Mouse (Mus musculus): ENCODE measurements around the gene Ppp1r12a.

Ppp1r12a gene

GRCm38 (mm10) chr10:108284977-108285376 lies 123.0 kb downstream of the Ppp1r12a start:
- in situ Hi-C loops (cut with MboI; ENCODE audit: unreplicated experiment in 2 of 2) = loop anchor here in 1 of 2 experiments (10.0 kb wide), 1 partner anchor 350 kb away; no protein-coding TSS in a partner anchor

GRCm38 (mm10) chr10:108286658-108287437 lies 124.9 kb downstream of the Ppp1r12a start:
- in situ Hi-C loops (cut with MboI; ENCODE audit: unreplicated experiment in 2 of 2) = loop anchor here in 1 of 2 experiments (10.0 kb wide), 1 partner anchor 352 kb away; no protein-coding TSS in a partner anchor

- in situ Hi-C loops (cut with MboI; ENCODE audit: unreplicated experiment in 2 of 2) = loop anchor here in 1 of 2 experiments (10.0 kb wide), 1 partner anchor 353 kb away; no protein-coding TSS in a partner anchor
These were observed 125.4 kb downstream of the Ppp1r12a start for GRCm38 (mm10) chr10:108287438-108287801.

- in situ Hi-C loops (cut with MboI; ENCODE audit: unreplicated experiment in 2 of 2) = no loop called here
These were observed 128.1 kb downstream of the Ppp1r12a start for GRCm38 (mm10) chr10:108290046-108290445.

GRCm38 (mm10) chr10:108291688-108292471 lies 129.9 kb downstream of the Ppp1r12a start:
- in situ Hi-C loops (cut with MboI; ENCODE audit: unreplicated experiment in 2 of 2) = no loop called here

GRCm38 (mm10) chr10:108292651-108293050 lies 130.7 kb downstream of the Ppp1r12a start:
- in situ Hi-C loops (cut with MboI; ENCODE audit: unreplicated experiment in 2 of 2) = no loop called here

GRCm38 (mm10) chr10:108293620-108294195 lies 131.7 kb downstream of the Ppp1r12a start:
- in situ Hi-C loops (cut with MboI; ENCODE audit: unreplicated experiment in 2 of 2) = no loop called here

- in situ Hi-C loops (cut with MboI; ENCODE audit: unreplicated experiment in 2 of 2) = no loop called here
These were observed 132.8 kb downstream of the Ppp1r12a start for GRCm38 (mm10) chr10:108294766-108295165.

- in situ Hi-C loops (cut with MboI; ENCODE audit: unreplicated experiment in 2 of 2) = no loop called here
These were observed 134.5 kb downstream of the Ppp1r12a start for GRCm38 (mm10) chr10:108296446-108296845.

GRCm38 (mm10) chr10:108298261-108298660 lies 136.3 kb downstream of the Ppp1r12a start:
- in situ Hi-C loops (cut with MboI; ENCODE audit: unreplicated experiment in 2 of 2) = no loop called here

- in situ Hi-C loops (cut with MboI; ENCODE audit: unreplicated experiment in 2 of 2) = no loop called here
These were observed 137.0 kb downstream of the Ppp1r12a start for GRCm38 (mm10) chr10:108298841-108299545.

GRCm38 (mm10) chr10:108299828-108300227 lies 137.8 kb downstream of the Ppp1r12a start:
- in situ Hi-C loops (cut with MboI; ENCODE audit: unreplicated experiment in 2 of 2) = loop anchor here (5.0 to 25.0 kb wide), 3 partner anchors 1187 to 1562 kb away; no protein-coding TSS in a partner anchor

GRCm38 (mm10) chr10:108300843-108301242 lies 138.8 kb downstream of the Ppp1r12a start:
- in situ Hi-C loops (cut with MboI; ENCODE audit: unreplicated experiment in 2 of 2) = loop anchor here (5.0 to 25.0 kb wide), 3 partner anchors 1186 to 1561 kb away; no protein-coding TSS in a partner anchor

GRCm38 (mm10) chr10:108307772-108308171 lies 145.8 kb downstream of the Ppp1r12a start:
- in situ Hi-C loops (cut with MboI; ENCODE audit: unreplicated experiment in 2 of 2) = loop anchor here in 1 of 2 experiments (25.0 kb wide), 2 partner anchors 1180 to 1405 kb away; no protein-coding TSS in a partner anchor

GRCm38 (mm10) chr10:108310195-108310594 lies 148.2 kb downstream of the Ppp1r12a start:
- in situ Hi-C loops (cut with MboI; ENCODE audit: unreplicated experiment in 2 of 2) = loop anchor here in 1 of 2 experiments (25.0 kb wide), 2 partner anchors 1177 to 1402 kb away; no protein-coding TSS in a partner anchor

- in situ Hi-C loops (cut with MboI; ENCODE audit: unreplicated experiment in 2 of 2) = loop anchor here in 1 of 2 experiments (25.0 kb wide), 2 partner anchors 1176 to 1401 kb away; no protein-coding TSS in a partner anchor
These were observed 149.4 kb downstream of the Ppp1r12a start for GRCm38 (mm10) chr10:108311396-108311795.

GRCm38 (mm10) chr10:108313845-108314244 lies 151.9 kb downstream of the Ppp1r12a start:
- in situ Hi-C loops (cut with MboI; ENCODE audit: unreplicated experiment in 2 of 2) = loop anchor here in 1 of 2 experiments (25.0 kb wide), 2 partner anchors 1173 to 1398 kb away; no protein-coding TSS in a partner anchor

GRCm38 (mm10) chr10:108314396-108314795 lies 152.4 kb downstream of the Ppp1r12a start:
- in situ Hi-C loops (cut with MboI; ENCODE audit: unreplicated experiment in 2 of 2) = loop anchor here in 1 of 2 experiments (25.0 kb wide), 2 partner anchors 1173 to 1398 kb away; no protein-coding TSS in a partner anchor

GRCm38 (mm10) chr10:108315236-108315635 lies 153.2 kb downstream of the Ppp1r12a start:
- in situ Hi-C loops (cut with MboI; ENCODE audit: unreplicated experiment in 2 of 2) = loop anchor here in 1 of 2 experiments (25.0 kb wide), 2 partner anchors 1172 to 1397 kb away; no protein-coding TSS in a partner anchor

GRCm38 (mm10) chr10:108328356-108328755 lies 166.4 kb downstream of the Ppp1r12a start:
- in situ Hi-C loops (cut with MboI; ENCODE audit: unreplicated experiment in 2 of 2) = no loop called here
